9 mouse cellular contexts compared by ENCODE assay signal in the genomic region with DNA sequence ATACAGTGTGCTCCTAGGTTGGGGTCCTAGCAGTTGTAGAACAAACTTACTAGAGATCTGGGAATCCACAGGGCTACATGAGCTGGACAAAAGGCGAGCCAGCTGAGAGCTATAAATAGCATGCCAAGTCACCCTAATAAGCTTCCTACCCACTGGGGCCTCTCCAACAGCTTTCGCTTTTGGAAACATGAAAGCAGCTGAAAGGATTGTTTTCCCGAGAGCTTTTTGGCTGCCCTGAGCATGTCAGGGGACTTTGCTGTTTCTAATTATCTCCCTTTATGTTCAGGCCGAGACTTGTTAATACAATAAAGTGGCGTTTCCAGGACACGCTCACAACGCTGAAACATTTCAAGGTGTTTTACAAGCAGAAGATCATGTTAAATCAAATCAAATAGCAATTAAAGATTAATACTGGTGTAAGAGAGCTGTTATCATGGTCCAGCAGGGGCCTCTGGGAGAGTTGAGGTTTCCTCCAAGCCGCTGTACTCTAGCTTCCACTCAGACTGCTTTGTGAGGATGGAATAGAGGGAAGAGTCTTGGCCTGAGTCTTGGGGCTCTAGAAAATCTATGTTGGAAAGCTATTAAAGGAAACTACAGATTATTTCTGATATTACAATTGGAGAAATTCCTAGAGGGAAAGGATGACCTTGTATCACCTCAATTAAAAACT.
DNase-seq lines count a peak whose midpoint lies in the region; ATAC-seq and TF ChIP-seq lines count a peak whose summit lies in the region.
"Had no signal": no experiment of that assay in that cellular context is flagged by ENCODE, and none has a peak within 500 bp of the region (broad histone marks: within the 10 kb centered on the region; RNA-seq: fewer than 3 reads in every experiment).

No protein-coding gene starts in this region.

- in situ Hi-C loops in Patski (cut with MboI; ENCODE audit: low pct_unique_long_range_greater_than_20kb): no loop called here

- TF ChIP-seq CTCF in Patski (IDR thresholded peaks at IDR 0.05): no peak
- TF ChIP-seq CTCF in thymus, adult 2 months (IDR thresholded peaks at IDR 0.05; ENCODE audit: borderline replicate concordance, control insufficient read depth, extremely low read depth, insufficient read depth, low read length, poor library complexity): no peak

- no peaks in the 10 kb centered on the region for H3K9me3 ChIP-seq in forebrain, embryonic 11.5 days (ENCODE audit: control insufficient read depth, low read length)
- no peaks in the 10 kb centered on the region for H3K9me3 ChIP-seq in heart, embryonic 15.5 days (replicated peaks)
- no peaks in the 10 kb centered on the region for H3K9me3 ChIP-seq in limb, embryonic 11.5 days (ENCODE audit: control insufficient read depth, low read length)
- no peaks in the 10 kb centered on the region for H3K9me3 ChIP-seq in neural tube, embryonic 14.5 days (ENCODE audit: control insufficient read depth, low read length)
- no peaks in the 10 kb centered on the region for H3K9me3 ChIP-seq in kidney, embryonic 15.5 days (replicated peaks)
- H3K9me3 ChIP-seq: liver, embryonic 13.5 days had no signal

- CTCF ChIA-PET in Patski (lab: Charles Lee): no interaction called here

- WGBS in forebrain, embryonic 11.5 days: 7% methylated on average over 8 of the region's 8 CpGs
- WGBS in heart, embryonic 15.5 days: 27% methylated on average over 8 of the region's 8 CpGs
- 7% methylated on average over 8 of the region's 8 CpGs for WGBS in limb, embryonic 11.5 days
- 11% methylated on average over 8 of the region's 8 CpGs for WGBS in neural tube, embryonic 14.5 days
- WGBS in kidney, embryonic 15.5 days: 28% methylated on average over 8 of the region's 8 CpGs
- WGBS in thymus, adult 2 months: 60% methylated on average over 8 of the region's 8 CpGs

- ATAC-seq in Patski: no peak
- ATAC-seq in cerebellum, adult (ENCODE audit: insufficient number of reproducible peaks, low FRiP score, low TSS enrichment): peak; percentile 85
- ATAC-seq in forebrain, embryonic 11.5 days (replicated peaks; ENCODE audit: low FRiP score): peak; percentile 84
- ATAC-seq in heart, embryonic 15.5 days (replicated peaks; ENCODE audit: insufficient number of reproducible peaks, insufficient read depth, low FRiP score, low read depth): peak; percentile 75
- ATAC-seq in limb, embryonic 11.5 days (ENCODE audit: insufficient number of reproducible peaks, low FRiP score, low TSS enrichment, low read depth): peak; percentile 88
- peak; percentile 66; the same call in 1 of the 2 replicates for ATAC-seq in neural tube, embryonic 14.5 days (ENCODE audit: low read depth)
- ATAC-seq in kidney, embryonic 15.5 days (replicated peaks; ENCODE audit: low FRiP score): no peak

- H3K4me2 ChIP-seq in forebrain, embryonic 11.5 days (ENCODE audit: low read depth, low read length, severe bottlenecking): no peak overlapping the region
- peak overlapping the region; percentile 45 for H3K4me2 ChIP-seq in heart, embryonic 15.5 days
- H3K4me2 ChIP-seq in limb, embryonic 11.5 days (ENCODE audit: low read depth, severe bottlenecking): peak overlapping the region; percentile 26
- H3K4me2 ChIP-seq in neural tube, embryonic 14.5 days (ENCODE audit: low read depth, low read length): no peak overlapping the region
- no peak overlapping the region for H3K4me2 ChIP-seq in kidney, embryonic 15.5 days
- H3K4me2 ChIP-seq: liver, embryonic 13.5 days had no signal

- TF ChIP-seq POLR2A in thymus, adult 2 months (IDR thresholded peaks at IDR 0.05; ENCODE audit: control insufficient read depth, extremely low read depth, insufficient read depth, low read length, poor library complexity): no peak

- H3K27ac ChIP-seq in forebrain, embryonic 11.5 days (ENCODE audit: low read depth, low read length): no peak overlapping the region
- H3K27ac ChIP-seq in heart, embryonic 15.5 days: peak overlapping the region; percentile 85
- 0 out of 2 replicates have a peak overlapping the region, but pooled peaks have one; percentile 45 for H3K27ac ChIP-seq in limb, embryonic 11.5 days (replicated peaks; ENCODE audit: low read depth, low read length)
- H3K27ac ChIP-seq in neural tube, embryonic 14.5 days (ENCODE audit: low read depth, low read length): no peak overlapping the region
- no peak overlapping the region for H3K27ac ChIP-seq in kidney, embryonic 15.5 days
- no peak overlapping the region for H3K27ac ChIP-seq in thymus, adult 2 months (ENCODE audit: control insufficient read depth, insufficient read depth, low read length)
- H3K27ac ChIP-seq: liver, embryonic 13.5 days had no signal

- no peaks in the 10 kb centered on the region for H3K4me1 ChIP-seq in forebrain, embryonic 11.5 days (replicated peaks; ENCODE audit: control insufficient read depth, insufficient read depth, low read length)
- peaks cover 3% of the 10 kb centered on the region; the same call in 1 of the 2 replicates for H3K4me1 ChIP-seq in heart, embryonic 15.5 days (replicated peaks)
- peaks cover 4% of the 10 kb centered on the region; the same call in 1 of the 2 replicates for H3K4me1 ChIP-seq in limb, embryonic 11.5 days (ENCODE audit: control insufficient read depth, insufficient read depth, low read length)
- no peaks in the 10 kb centered on the region for H3K4me1 ChIP-seq in neural tube, embryonic 14.5 days (ENCODE audit: control insufficient read depth, insufficient read depth, low read length)
- H3K4me1 ChIP-seq in kidney, embryonic 15.5 days: peaks cover 2% of the 10 kb centered on the region; the same call in 1 of the 2 replicates
- H3K4me1 ChIP-seq in thymus, adult 2 months (replicated peaks; ENCODE audit: control insufficient read depth, insufficient read depth, low read length): no peaks in the 10 kb centered on the region
- H3K4me1 ChIP-seq: liver, embryonic 13.5 days had no signal

- peak; percentile 3 for DNase-seq in Patski (ENCODE audit: low read depth, low spot score)
- peak; percentile 60 for DNase-seq in forebrain, embryonic 11.5 days (ENCODE audit: low spot score)
- DNase-seq in limb, embryonic 11.5 days (ENCODE audit: low spot score): peak; percentile 66
- no peak for DNase-seq in thymus, adult 2 months
- DNase-seq: liver, embryonic 13.5 days had no signal

- H3K36me3 ChIP-seq in forebrain, embryonic 11.5 days (ENCODE audit: control insufficient read depth, insufficient read depth, low read length): no peaks in the 10 kb centered on the region
- H3K36me3 ChIP-seq in heart, embryonic 15.5 days: no peaks in the 10 kb centered on the region
- H3K36me3 ChIP-seq in limb, embryonic 11.5 days (ENCODE audit: control insufficient read depth, insufficient read depth, low read length): no peaks in the 10 kb centered on the region
- H3K36me3 ChIP-seq in neural tube, embryonic 14.5 days (ENCODE audit: control insufficient read depth, insufficient read depth, low read length): no peaks in the 10 kb centered on the region
- no peaks in the 10 kb centered on the region for H3K36me3 ChIP-seq in kidney, embryonic 15.5 days
- no peaks in the 10 kb centered on the region for H3K36me3 ChIP-seq in thymus, adult 2 months (ENCODE audit: control insufficient read depth, insufficient read depth, low read length)
- H3K36me3 ChIP-seq: liver, embryonic 13.5 days had no signal

- no peak overlapping the region for H3K9ac ChIP-seq in forebrain, embryonic 11.5 days (ENCODE audit: low read length)
- H3K9ac ChIP-seq in heart, embryonic 15.5 days: peak overlapping the region; percentile 31; the same call in 1 of the 2 replicates
- no peak overlapping the region for H3K9ac ChIP-seq in limb, embryonic 11.5 days (ENCODE audit: low read length)
- H3K9ac ChIP-seq in neural tube, embryonic 14.5 days (replicated peaks; ENCODE audit: low read depth, low read length): no peak overlapping the region
- H3K9ac ChIP-seq in kidney, embryonic 15.5 days: no peak overlapping the region
- H3K9ac ChIP-seq: liver, embryonic 13.5 days had no signal

- H3K4me3 ChIP-seq in forebrain, embryonic 11.5 days (ENCODE audit: low read depth, low read length): no peak overlapping the region
- peak overlapping the region; percentile 20; the same call in 1 of the 2 replicates for H3K4me3 ChIP-seq in heart, embryonic 15.5 days
- H3K4me3 ChIP-seq in limb, embryonic 11.5 days (ENCODE audit: low read depth, low read length): no peak overlapping the region
- H3K4me3 ChIP-seq in neural tube, embryonic 14.5 days (ENCODE audit: low read depth, low read length): no peak overlapping the region
- H3K4me3 ChIP-seq in kidney, embryonic 15.5 days (replicated peaks): no peak overlapping the region
- no peak overlapping the region for H3K4me3 ChIP-seq in thymus, adult 2 months (ENCODE audit: control insufficient read depth, insufficient read depth, low read length)
- H3K4me3 ChIP-seq: liver, embryonic 13.5 days had no signal

- no peaks in the 10 kb centered on the region for H3K27me3 ChIP-seq in Patski
- peaks cover 10% of the 10 kb centered on the region for H3K27me3 ChIP-seq in forebrain, embryonic 11.5 days (ENCODE audit: control insufficient read depth, insufficient read depth, low read length)
- H3K27me3 ChIP-seq in heart, embryonic 15.5 days: no peaks in the 10 kb centered on the region
- H3K27me3 ChIP-seq in limb, embryonic 11.5 days (ENCODE audit: control insufficient read depth, insufficient read depth, low read length): no peaks in the 10 kb centered on the region
- no peaks in the 10 kb centered on the region for H3K27me3 ChIP-seq in neural tube, embryonic 14.5 days (ENCODE audit: control insufficient read depth, insufficient read depth, low read length)
- H3K27me3 ChIP-seq in kidney, embryonic 15.5 days: no peaks in the 10 kb centered on the region
- H3K27me3 ChIP-seq in thymus, adult 2 months (ENCODE audit: control insufficient read depth, insufficient read depth, low read length): no peaks in the 10 kb centered on the region
- H3K27me3 ChIP-seq: liver, embryonic 13.5 days had no signal

- POLR2A ChIA-PET in Patski (lab: Charles Lee): no interaction called here

Comparison
In these comparisons a context has a peak if more than half of its experiments do, and no peak if none do; other contexts are left out.
1. ATAC-seq: peak in cerebellum, adult (single experiment), forebrain, embryonic 11.5 days (single experiment), heart, embryonic 15.5 days (single experiment), limb, embryonic 11.5 days (single experiment) and neural tube, embryonic 14.5 days (single experiment); none in Patski (single experiment) and kidney, embryonic 15.5 days (single experiment).
2. H3K27ac ChIP-seq: peak in heart, embryonic 15.5 days (single experiment) and limb, embryonic 11.5 days (single experiment); none in forebrain, embryonic 11.5 days (single experiment), neural tube, embryonic 14.5 days (single experiment), kidney, embryonic 15.5 days (single experiment) and thymus, adult 2 months (single experiment).
3. H3K4me2 ChIP-seq: peak in heart, embryonic 15.5 days (single experiment) and limb, embryonic 11.5 days (single experiment); none in forebrain, embryonic 11.5 days (single experiment), neural tube, embryonic 14.5 days (single experiment) and kidney, embryonic 15.5 days (single experiment).